Mouse (Mus musculus): Measurements from ENCODE around the gene Cmss1. TPM values are rescaled to one million over a fixed set of nuclear protein-coding genes. Genes with fewer than 3 reads are reported as not detected.

Cmss1 gene
- polyA plus RNA-seq, 1 experiment from 2014 or later, result 39.5 TPM

- Histone ChIP-seq H3K9ac (ENCODE audit: low read length) (no peak overlapping the region), H3K4me2 (ENCODE audit: low read depth, low read length) (no peak overlapping the region), H3K27me3 (ENCODE audit: control insufficient read depth, insufficient read depth, low read length) (no peaks in the 10 kb centered on the region), H3K9me3 (replicated peaks; ENCODE audit: control insufficient read depth, low read length) (no peaks in the 10 kb centered on the region), H3K4me3 (replicated peaks; ENCODE audit: low read length) (no peak overlapping the region), H3K27ac (ENCODE audit: low read length) (no peak overlapping the region), H3K36me3 (ENCODE audit: control insufficient read depth, insufficient read depth, low read length) (no peaks in the 10 kb centered on the region), H3K4me1 (ENCODE audit: control insufficient read depth, insufficient read depth, low read length) (peaks cover 33% of the 10 kb centered on the region)
- no peak for ATAC-seq (ENCODE audit: insufficient read depth, low FRiP score)
Measured at GRCm38 (mm10) chr16:57553235-57553634, 53.4 kb downstream of the Cmss1 start.

- H3K9ac ChIP-seq (ENCODE audit: low read length), result no peak overlapping the region
- H3K27me3 ChIP-seq (ENCODE audit: control insufficient read depth, insufficient read depth, low read length), result no peaks in the 10 kb centered on the region
- H3K4me2 ChIP-seq (ENCODE audit: low read depth, low read length), result peak overlapping the region; percentile 63
- no peaks in the 10 kb centered on the region for H3K36me3 ChIP-seq (ENCODE audit: control insufficient read depth, insufficient read depth, low read length)
- H3K27ac ChIP-seq (ENCODE audit: low read length), result no peak overlapping the region
- H3K9me3 ChIP-seq (replicated peaks; ENCODE audit: control insufficient read depth, low read length), result no peaks in the 10 kb centered on the region
- peaks cover 33% of the 10 kb centered on the region for H3K4me1 ChIP-seq (ENCODE audit: control insufficient read depth, insufficient read depth, low read length)
- ATAC-seq (ENCODE audit: insufficient read depth, low FRiP score), result no peak
- no peak overlapping the region for H3K4me3 ChIP-seq (replicated peaks; ENCODE audit: low read length)
- WGBS, result 86% methylated on average over 5 of the region's 5 CpGs
Measured at GRCm38 (mm10) chr16:57552709-57553108, 54.0 kb downstream of the Cmss1 start.

- Histone ChIP-seq H3K4me3 (replicated peaks; ENCODE audit: low read length) (peak overlapping the region; percentile 53), H3K27me3 (ENCODE audit: control insufficient read depth, insufficient read depth, low read length) (no peaks in the 10 kb centered on the region), H3K9ac (ENCODE audit: low read length) (peak overlapping the region; percentile 33; the same call in 1 of the 2 replicates), H3K4me1 (ENCODE audit: control insufficient read depth, insufficient read depth, low read length) (peaks cover 30% of the 10 kb centered on the region), H3K36me3 (ENCODE audit: control insufficient read depth, insufficient read depth, low read length) (no peaks in the 10 kb centered on the region), H3K4me2 (ENCODE audit: low read depth, low read length) (peak overlapping the region; percentile 63), H3K9me3 (replicated peaks; ENCODE audit: control insufficient read depth, low read length) (no peaks in the 10 kb centered on the region), H3K27ac (ENCODE audit: low read length) (no peak overlapping the region)
- no peak for ATAC-seq (ENCODE audit: insufficient read depth, low FRiP score)
- WGBS, result 54% methylated on average over 2 of the region's 2 CpGs
Measured at GRCm38 (mm10) chr16:57551617-57552016, 55.0 kb downstream of the Cmss1 start.

GRCm38 (mm10) chr16:57550817-57551216, 55.8 kb downstream of the Cmss1 start:
- peak overlapping the region; percentile 70 for H3K27ac ChIP-seq (ENCODE audit: low read length)
- H3K36me3 ChIP-seq (ENCODE audit: control insufficient read depth, insufficient read depth, low read length), result no peaks in the 10 kb centered on the region
- peak overlapping the region; percentile 53 for H3K4me3 ChIP-seq (replicated peaks; ENCODE audit: low read length)
- H3K27me3 ChIP-seq (ENCODE audit: control insufficient read depth, insufficient read depth, low read length), result no peaks in the 10 kb centered on the region
- H3K4me2 ChIP-seq (ENCODE audit: low read depth, low read length), result peak overlapping the region; percentile 63
- H3K9me3 ChIP-seq (replicated peaks; ENCODE audit: control insufficient read depth, low read length), result no peaks in the 10 kb centered on the region
- H3K9ac ChIP-seq (ENCODE audit: low read length), result peak overlapping the region; percentile 70
- WGBS, result 10% methylated on average over 2 of the region's 2 CpGs
- ATAC-seq (ENCODE audit: insufficient read depth, low FRiP score), result no peak
- peaks cover 23% of the 10 kb centered on the region for H3K4me1 ChIP-seq (ENCODE audit: control insufficient read depth, insufficient read depth, low read length)

GRCm38 (mm10) chr16:57550088-57550487, 56.6 kb downstream of the Cmss1 start:
- Histone ChIP-seq H3K4me3 (replicated peaks; ENCODE audit: low read length) (peak overlapping the region; percentile 81), H3K36me3 (ENCODE audit: control insufficient read depth, insufficient read depth, low read length) (no peaks in the 10 kb centered on the region), H3K9me3 (replicated peaks; ENCODE audit: control insufficient read depth, low read length) (no peaks in the 10 kb centered on the region), H3K9ac (ENCODE audit: low read length) (peak overlapping the region; percentile 69), H3K4me1 (ENCODE audit: control insufficient read depth, insufficient read depth, low read length) (peaks cover 23% of the 10 kb centered on the region), H3K27ac (ENCODE audit: low read length) (peak overlapping the region; percentile 64), H3K4me2 (ENCODE audit: low read depth, low read length) (peak overlapping the region; percentile 82), H3K27me3 (ENCODE audit: control insufficient read depth, insufficient read depth, low read length) (no peaks in the 10 kb centered on the region)
- no peak for ATAC-seq (ENCODE audit: insufficient read depth, low FRiP score)
- 18% methylated on average over 3 of the region's 3 CpGs for WGBS

GRCm38 (mm10) chr16:57549061-57550037, 57.3 kb downstream of the Cmss1 start:
- Histone ChIP-seq H3K4me2 (ENCODE audit: low read depth, low read length) (peak overlapping the region; percentile 82), H3K4me3 (replicated peaks; ENCODE audit: low read length) (peak overlapping the region; percentile 81), H3K36me3 (ENCODE audit: control insufficient read depth, insufficient read depth, low read length) (no peaks in the 10 kb centered on the region), H3K9ac (ENCODE audit: low read length) (peak overlapping the region; percentile 100), H3K27me3 (ENCODE audit: control insufficient read depth, insufficient read depth, low read length) (no peaks in the 10 kb centered on the region), H3K4me1 (ENCODE audit: control insufficient read depth, insufficient read depth, low read length) (peaks cover 22% of the 10 kb centered on the region), H3K27ac (ENCODE audit: low read length) (peak overlapping the region; percentile 92), H3K9me3 (replicated peaks; ENCODE audit: control insufficient read depth, low read length) (no peaks in the 10 kb centered on the region)
- WGBS, result under 1% methylated on average over 64 of the region's 64 CpGs
- ATAC-seq (ENCODE audit: insufficient read depth, low FRiP score), result peak; percentile 96

- peak overlapping the region; percentile 81 for H3K4me3 ChIP-seq (replicated peaks; ENCODE audit: low read length)
- no peak; the same call in 1 of the 2 replicates for ATAC-seq (ENCODE audit: insufficient read depth, low FRiP score)
- peak overlapping the region; percentile 82 for H3K4me2 ChIP-seq (ENCODE audit: low read depth, low read length)
- H3K27me3 ChIP-seq (ENCODE audit: control insufficient read depth, insufficient read depth, low read length), result no peaks in the 10 kb centered on the region
- no peaks in the 10 kb centered on the region for H3K9me3 ChIP-seq (replicated peaks; ENCODE audit: control insufficient read depth, low read length)
- H3K4me1 ChIP-seq (ENCODE audit: control insufficient read depth, insufficient read depth, low read length), result peaks cover 17% of the 10 kb centered on the region
- peak overlapping the region; percentile 92 for H3K27ac ChIP-seq (ENCODE audit: low read length)
- 39% methylated on average over 2 of the region's 2 CpGs for WGBS
- peak overlapping the region; percentile 100 for H3K9ac ChIP-seq (ENCODE audit: low read length)
- H3K36me3 ChIP-seq (ENCODE audit: control insufficient read depth, insufficient read depth, low read length), result no peaks in the 10 kb centered on the region
Measured at GRCm38 (mm10) chr16:57548608-57549007, 58.1 kb downstream of the Cmss1 start.

GRCm38 (mm10) chr16:57546355-57546754, 60.3 kb downstream of the Cmss1 start:
- ATAC-seq (ENCODE audit: insufficient read depth, low FRiP score), result no peak
- 62% methylated on average over 1 of the region's 1 CpGs for WGBS
- no peak overlapping the region for H3K9ac ChIP-seq (ENCODE audit: low read length)
- no peaks in the 10 kb centered on the region for H3K36me3 ChIP-seq (ENCODE audit: control insufficient read depth, insufficient read depth, low read length)
- H3K4me2 ChIP-seq (ENCODE audit: low read depth, low read length), result no peak overlapping the region
- H3K9me3 ChIP-seq (replicated peaks; ENCODE audit: control insufficient read depth, low read length), result no peaks in the 10 kb centered on the region
- no peak overlapping the region for H3K27ac ChIP-seq (ENCODE audit: low read length)
- no peak overlapping the region for H3K4me3 ChIP-seq (replicated peaks; ENCODE audit: low read length)
- no peaks in the 10 kb centered on the region for H3K27me3 ChIP-seq (ENCODE audit: control insufficient read depth, insufficient read depth, low read length)
- peaks cover 6% of the 10 kb centered on the region; the same call in 1 of the 2 replicates for H3K4me1 ChIP-seq (ENCODE audit: control insufficient read depth, insufficient read depth, low read length)

GRCm38 (mm10) chr16:57544441-57544840, 62.2 kb downstream of the Cmss1 start:
- Histone ChIP-seq H3K4me1 (ENCODE audit: control insufficient read depth, insufficient read depth, low read length) (peaks cover 6% of the 10 kb centered on the region; the same call in 1 of the 2 replicates), H3K9me3 (replicated peaks; ENCODE audit: control insufficient read depth, low read length) (no peaks in the 10 kb centered on the region), H3K9ac (ENCODE audit: low read length) (no peak overlapping the region; the same call in 1 of the 2 replicates), H3K36me3 (ENCODE audit: control insufficient read depth, insufficient read depth, low read length) (no peaks in the 10 kb centered on the region), H3K4me2 (ENCODE audit: low read depth, low read length) (peak overlapping the region; percentile 2; the same call in 1 of the 2 replicates), H3K27me3 (ENCODE audit: control insufficient read depth, insufficient read depth, low read length) (no peaks in the 10 kb centered on the region), H3K4me3 (replicated peaks; ENCODE audit: low read length) (no peak overlapping the region), H3K27ac (ENCODE audit: low read length) (no peak overlapping the region)
- ATAC-seq (ENCODE audit: insufficient read depth, low FRiP score), result no peak
- WGBS, result 34% methylated on average over 8 of the region's 8 CpGs

Data from stomach, embryonic 16.5 days (tissue).